Mouse (Mus musculus): ENCODE results near the gene Tmem222.
A peak's percentile ranks its signal among the peaks of the same experiment; 100 is the strongest.

Tmem222 gene

GRCm38 (mm10) chr4:133277104-133278026 is at the start of gene Tmem222:
TSS of gene Tmem222 (minus strand) at chr4:133277792.
- DNase-seq (ENCODE audit: low spot score in 2 of 2) = peak; percentile 95 to 98

- DNase-seq (ENCODE audit: low spot score in 2 of 2) = no peak
Measured at GRCm38 (mm10) chr4:133319667-133320066, 42.1 kb upstream of the Tmem222 start.

GRCm38 (mm10) chr4:133315991-133316390 is 38.4 kb upstream of the Tmem222 start:
- no peak for DNase-seq (ENCODE audit: low spot score in 2 of 2)

GRCm38 (mm10) chr4:133314896-133315295 is 37.3 kb upstream of the Tmem222 start:
- DNase-seq (ENCODE audit: low spot score in 2 of 2) = no peak

DNA sequence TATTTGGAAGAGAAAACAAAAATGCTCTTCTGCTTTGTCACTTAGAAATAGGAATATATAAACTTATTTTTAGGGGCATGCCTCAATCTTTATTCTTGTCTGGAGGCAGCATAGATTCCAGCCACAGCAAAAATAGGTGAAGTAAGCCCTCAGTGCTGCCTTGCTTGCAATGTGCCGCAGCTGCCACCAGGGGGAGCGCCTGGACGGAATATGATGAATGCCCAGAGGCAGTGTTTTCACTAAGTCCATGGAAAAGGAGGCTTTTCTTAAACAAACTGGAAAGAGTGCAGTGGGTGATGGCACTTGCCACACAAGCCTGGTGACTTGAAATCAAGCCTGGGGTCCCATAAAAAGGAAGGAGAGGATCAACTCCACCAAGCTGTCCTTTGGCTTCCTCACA is 32.4 kb upstream of the Tmem222 start:
- DNase-seq (ENCODE audit: low spot score in 2 of 2) = peak; percentile 91 to 96

- peak; percentile 62 to 65 for DNase-seq (ENCODE audit: low spot score in 2 of 2)
Measured at GRCm38 (mm10) chr4:133307331-133307730, 29.7 kb upstream of the Tmem222 start.

DNA sequence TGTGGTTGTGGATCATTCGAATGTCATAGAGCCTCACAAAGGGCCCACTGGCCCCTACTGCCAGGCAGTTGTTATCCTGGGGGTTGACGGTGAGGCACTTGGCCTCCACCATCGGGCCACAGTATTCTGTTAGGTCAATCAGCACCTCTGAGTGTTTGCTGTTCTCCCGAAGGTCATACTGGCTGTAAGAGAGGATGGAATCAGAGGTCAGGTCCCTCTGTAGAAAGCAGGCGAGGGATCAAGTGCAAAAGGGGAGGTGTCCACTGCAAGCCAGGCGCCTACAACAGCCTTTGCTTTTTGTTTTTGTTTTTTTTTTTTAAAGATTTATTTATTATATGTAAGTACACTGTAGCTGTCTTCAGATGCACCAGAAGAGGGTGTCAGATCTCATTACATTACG is 28.2 kb upstream of the Tmem222 start:
- DNase-seq (ENCODE audit: low spot score in 2 of 2) = no peak

- no peak for DNase-seq (ENCODE audit: low spot score in 2 of 2)
Measured at GRCm38 (mm10) chr4:133304770-133305169, 27.2 kb upstream of the Tmem222 start.

DNA sequence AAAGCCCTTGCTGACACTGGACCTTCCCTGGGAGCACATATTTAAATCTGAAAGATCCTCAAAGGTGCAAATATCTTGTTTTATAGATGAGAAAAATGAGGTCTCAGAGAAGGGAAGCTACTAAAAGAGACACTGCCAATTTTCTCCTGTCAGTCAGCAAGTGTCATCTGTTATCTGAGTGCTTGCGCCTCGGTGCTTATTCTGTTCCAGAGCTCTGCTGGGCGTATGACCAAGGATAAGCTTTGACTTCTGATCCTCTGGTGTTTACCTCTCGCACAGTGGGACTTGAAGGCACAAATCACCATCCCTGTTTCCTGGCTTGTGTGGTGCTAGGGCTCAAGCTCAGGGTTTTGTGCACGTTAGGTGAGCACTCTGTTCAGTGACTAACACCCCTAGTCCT is 25.1 kb upstream of the Tmem222 start:
- DNase-seq (ENCODE audit: low spot score in 2 of 2) = no peak

GRCm38 (mm10) chr4:133301802-133302201 is 24.2 kb upstream of the Tmem222 start:
- DNase-seq (ENCODE audit: low spot score in 2 of 2) = peak; percentile 74 to 80

DNA sequence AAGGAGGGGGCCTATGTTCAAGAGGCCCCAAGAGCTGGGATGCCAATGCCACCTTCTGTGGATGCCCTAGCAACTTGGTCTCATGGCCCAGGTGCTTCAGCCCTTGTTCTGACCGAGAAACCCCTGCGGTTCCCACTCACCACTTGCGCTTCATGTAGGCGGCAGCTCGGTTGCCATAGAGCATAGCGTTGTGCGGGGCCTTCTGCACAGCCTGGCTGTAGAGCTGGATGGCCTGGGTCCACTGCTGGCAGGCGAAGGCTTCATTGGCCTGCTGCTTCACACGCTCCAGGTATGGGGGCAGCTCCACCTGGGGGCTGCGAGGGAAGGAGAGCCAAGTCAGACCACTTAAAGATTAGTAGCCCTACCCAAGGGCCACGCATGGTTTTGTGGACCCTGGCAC is 22.8 kb upstream of the Tmem222 start:
- no peak for DNase-seq (ENCODE audit: low spot score in 2 of 2)

DNA sequence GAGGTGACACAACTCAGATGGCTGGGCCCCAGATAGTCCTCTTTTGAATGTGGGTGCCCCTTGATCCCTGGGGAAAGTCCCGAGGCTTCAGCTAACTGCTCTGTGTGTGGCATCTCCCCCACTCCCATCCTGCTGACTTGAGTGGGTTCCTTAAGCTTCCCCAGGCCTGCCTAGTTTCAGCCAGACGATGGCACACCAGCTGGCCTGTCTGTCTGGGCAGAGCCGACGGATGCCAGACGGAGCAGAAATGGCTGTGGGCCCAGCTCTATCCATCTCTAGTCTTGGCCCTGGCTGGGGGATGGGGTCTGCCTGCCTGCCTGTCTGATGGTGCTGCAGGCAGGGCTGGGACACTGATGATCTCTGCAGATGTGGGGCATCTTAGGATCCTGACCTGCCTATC is 22.1 kb upstream of the Tmem222 start:
- peak; percentile 61 to 73 for DNase-seq (ENCODE audit: low spot score in 2 of 2)

DNA sequence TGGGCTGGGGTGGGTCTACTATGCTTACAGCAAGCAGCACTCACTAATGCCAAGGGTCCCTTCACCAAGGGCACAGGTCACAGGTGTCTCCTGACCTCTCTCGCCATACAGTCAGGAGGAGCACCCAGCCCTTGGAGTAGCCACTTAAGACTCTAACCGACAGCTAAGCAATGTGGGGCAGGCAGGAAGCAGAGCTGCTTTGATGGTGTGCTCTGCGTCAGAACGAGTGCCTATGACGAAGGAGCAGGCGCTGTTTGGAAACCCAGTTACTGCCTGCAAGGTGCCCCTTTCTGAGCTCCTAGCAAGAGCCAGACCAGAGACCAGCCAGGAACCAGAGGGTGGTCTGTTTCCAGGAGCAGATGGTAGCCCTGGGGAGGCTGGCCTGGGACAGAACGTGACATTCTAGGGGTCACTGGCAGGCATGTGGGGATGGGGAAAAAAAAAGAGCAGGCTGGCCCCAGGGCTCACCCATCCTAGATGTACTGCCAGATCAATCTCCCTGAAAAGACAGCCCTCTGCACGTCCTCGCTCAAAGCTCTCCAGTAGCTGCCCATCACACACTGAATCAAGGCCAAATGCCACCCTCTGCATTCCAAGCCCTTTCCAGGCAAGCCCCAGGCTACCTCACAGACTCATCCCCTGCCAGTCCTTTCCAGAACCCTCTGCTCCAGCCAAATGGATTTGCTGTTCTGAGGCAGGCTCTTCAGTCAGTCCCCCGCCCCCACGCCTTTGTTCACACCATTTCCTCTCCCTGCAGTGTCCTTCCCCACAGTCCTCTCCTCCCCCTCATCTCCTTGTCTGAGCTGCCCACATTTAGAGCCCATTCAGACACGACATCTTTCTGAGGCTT is 21.1 kb upstream of the Tmem222 start:
- peak; percentile 86 to 90 for DNase-seq (ENCODE audit: low spot score in 2 of 2)

GRCm38 (mm10) chr4:133297801-133298238 is 20.2 kb upstream of the Tmem222 start:
- peak; percentile 83 to 85 for DNase-seq (ENCODE audit: low spot score in 2 of 2)

DNA sequence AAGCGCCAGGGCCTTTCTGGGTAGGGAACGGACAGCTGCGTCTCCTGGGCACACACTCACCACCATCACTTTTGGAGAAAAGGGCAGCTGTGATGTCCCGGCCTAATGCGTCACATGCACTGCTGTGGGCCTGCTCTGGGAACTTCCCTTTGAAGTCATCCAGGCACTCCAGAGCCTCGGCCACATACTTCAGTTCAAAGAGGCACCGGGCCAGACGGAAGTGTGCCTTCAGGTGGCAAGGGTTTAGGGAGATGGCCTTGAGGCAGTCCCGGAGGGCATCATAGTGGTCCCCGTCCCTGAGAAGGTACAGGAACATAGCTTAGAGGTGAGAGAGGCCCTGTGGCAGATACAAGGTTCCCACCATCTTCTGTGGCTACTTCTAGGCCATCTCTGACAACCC is 19.8 kb upstream of the Tmem222 start:
- no peak for DNase-seq (ENCODE audit: low spot score in 2 of 2)

GRCm38 (mm10) chr4:133294084-133294483 is 16.5 kb upstream of the Tmem222 start:
- DNase-seq (ENCODE audit: low spot score in 2 of 2) = no peak

DNA sequence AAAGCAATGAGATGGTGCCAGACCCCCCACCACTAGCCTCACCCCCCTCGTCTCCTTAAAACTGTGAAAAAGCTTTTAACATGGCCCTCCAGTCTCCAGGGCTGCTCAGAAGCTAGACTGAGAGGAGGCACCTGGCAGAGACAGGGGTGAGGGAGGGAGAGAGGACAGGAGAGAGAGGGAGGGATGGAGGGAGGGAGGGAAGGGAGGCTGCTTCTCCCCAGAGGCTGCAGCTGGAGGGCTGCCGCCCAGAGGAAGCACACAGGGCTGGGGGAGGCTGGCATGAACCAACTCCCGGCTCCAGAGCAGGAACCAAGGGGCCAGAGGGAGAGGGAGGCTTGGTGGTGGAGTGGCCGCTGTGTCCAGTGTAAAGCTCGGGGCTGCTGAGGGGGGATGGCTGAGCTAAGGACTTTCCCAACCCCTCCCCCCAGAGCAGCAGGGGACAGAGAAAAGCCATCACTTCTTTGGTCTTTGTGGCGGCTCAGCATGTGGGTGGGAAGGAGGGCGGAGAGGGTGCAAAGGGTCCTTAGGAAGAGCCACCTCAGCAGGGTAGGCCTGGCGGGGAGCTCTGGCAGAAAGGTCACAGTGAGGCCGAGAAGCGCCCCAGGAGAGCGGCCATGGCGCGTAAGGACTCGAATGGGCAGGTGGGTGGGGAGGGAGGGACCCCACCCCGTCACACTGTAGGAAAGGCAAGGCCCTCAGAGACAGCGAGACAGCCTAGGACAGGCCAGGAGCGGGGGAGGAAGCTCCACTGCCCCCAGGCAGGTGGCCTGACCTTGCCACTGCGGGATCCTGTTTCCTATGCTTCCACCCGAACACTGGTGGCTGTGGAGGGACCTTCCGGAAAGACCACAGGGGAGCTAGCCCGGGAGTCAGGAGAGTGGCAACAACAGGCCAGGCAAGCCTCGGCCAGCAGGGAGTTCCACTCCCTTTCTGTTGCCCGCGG is 15.6 kb upstream of the Tmem222 start:
- DNase-seq (ENCODE audit: low spot score in 2 of 2) = no peak

GRCm38 (mm10) chr4:133292405-133292804 is 14.8 kb upstream of the Tmem222 start:
- no peak for DNase-seq (ENCODE audit: low spot score in 2 of 2)

DNA sequence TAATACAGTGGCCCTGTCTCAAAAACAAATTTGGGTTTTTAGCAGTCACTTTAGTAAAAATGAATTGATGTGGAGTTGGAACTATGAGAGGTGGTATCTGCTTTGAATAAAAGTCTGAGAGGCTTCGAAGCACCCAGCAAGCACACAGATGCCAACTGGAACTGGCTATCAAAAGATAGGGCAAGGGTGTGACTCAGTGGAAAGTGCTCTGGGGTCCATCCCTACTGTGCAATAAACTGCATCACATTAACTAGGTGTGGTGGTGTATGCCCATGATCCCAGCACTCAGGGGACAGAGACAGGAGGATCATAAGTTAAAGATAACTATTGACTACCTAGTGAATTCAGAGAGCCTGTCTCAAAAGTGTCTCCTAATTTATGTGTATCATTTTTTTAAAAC is 13.7 kb upstream of the Tmem222 start:
- DNase-seq (ENCODE audit: low spot score in 2 of 2) = no peak

GRCm38 (mm10) chr4:133286476-133287077 is 9.0 kb upstream of the Tmem222 start:
- no peak for DNase-seq (ENCODE audit: low spot score in 2 of 2)

DNA sequence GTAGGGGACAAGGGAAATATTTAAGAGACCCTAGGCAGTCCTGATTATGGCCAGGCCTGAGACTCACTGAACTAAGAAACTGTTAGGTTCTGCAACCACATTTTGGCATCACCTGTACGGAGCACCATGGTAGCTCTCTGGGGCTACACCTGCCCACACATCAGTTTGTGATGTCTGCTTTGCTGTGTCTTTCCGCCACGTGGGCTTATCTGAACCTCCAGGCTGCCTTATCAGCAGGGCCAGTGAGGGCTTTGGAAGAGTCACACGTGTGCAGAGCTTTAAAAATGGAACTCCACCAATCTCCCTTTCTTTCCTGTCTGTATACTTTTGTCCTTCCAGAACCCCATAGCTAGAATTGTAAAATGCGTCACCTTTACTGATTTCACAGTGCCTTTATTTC is 8.4 kb upstream of the Tmem222 start:
- no peak for DNase-seq (ENCODE audit: low spot score in 2 of 2)

All from right cerebral cortex, adult 2 months (tissue).